Comparison of ENCODE assay signal across 13 mouse cellular contexts in the genomic region with DNA sequence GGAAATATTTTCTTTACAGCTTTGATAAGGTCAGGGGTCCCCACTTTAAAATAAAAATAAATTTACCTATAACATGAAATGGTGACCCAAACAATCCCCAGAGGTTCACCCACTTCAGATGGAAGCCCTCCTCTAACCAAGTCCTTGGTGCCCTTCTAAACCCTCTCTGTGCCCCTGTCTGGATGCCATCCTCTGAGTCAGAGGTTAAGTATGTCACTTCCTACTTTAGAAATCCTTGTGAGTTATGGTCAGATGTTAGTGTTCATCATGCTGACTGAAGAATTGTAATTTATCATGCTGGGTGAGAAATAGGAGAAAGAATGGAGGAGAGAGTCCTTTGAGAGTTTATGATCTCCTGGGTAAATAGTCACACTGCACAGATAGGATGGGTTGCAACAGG.
"Had no signal": no experiment of that assay in that cellular context is flagged by ENCODE, and none has a peak within 500 bp of the region (broad histone marks: within the 10 kb centered on the region; RNA-seq: fewer than 3 reads in every experiment).

No protein-coding gene starts in this region.

- H3K36me3 ChIP-seq: liver, embryonic 12.5 days; lung, embryonic 15.5 days; midbrain, embryonic 12.5 days had no signal

- H3K9me3 ChIP-seq: limb, embryonic 15.5 days; liver, embryonic 12.5 days; lung, embryonic 15.5 days; midbrain, embryonic 12.5 days; neural tube, embryonic 15.5 days had no signal

- H3K4me3 ChIP-seq: limb, embryonic 15.5 days; liver, embryonic 12.5 days; lung, embryonic 15.5 days; midbrain, embryonic 12.5 days; neural tube, embryonic 15.5 days had no signal

- H3K27ac ChIP-seq: limb, embryonic 15.5 days; liver, embryonic 12.5 days; lung, embryonic 15.5 days; midbrain, embryonic 12.5 days; neural tube, embryonic 15.5 days had no signal

- DNase-seq: kidney, postnatal 25 days; layer of hippocampus, adult 9-11 months; layer of hippocampus, postnatal 36 days; lung, postnatal 14 days; right cerebral cortex, adult 18-20 months; right cerebral cortex, postnatal 25 days; thymus, adult 18-20 months; thymus, postnatal 25 days had no signal

- H3K4me1 ChIP-seq: limb, embryonic 15.5 days; liver, embryonic 12.5 days; lung, embryonic 15.5 days; midbrain, embryonic 12.5 days; neural tube, embryonic 15.5 days had no signal

- H3K27me3 ChIP-seq: limb, embryonic 15.5 days; liver, embryonic 12.5 days; lung, embryonic 15.5 days; midbrain, embryonic 12.5 days; neural tube, embryonic 15.5 days had no signal
